Mouse (Mus musculus) heart, embryonic 11.5 days (tissue): ENCODE data around the gene Atad5. TPM values are rescaled to one million over a fixed set of nuclear protein-coding genes. Genes with fewer than 3 reads are reported as not detected.

ENCODE experiments used
- ATAC-seq: fragments of 200-750 bp; cut with Nextera tagmentation; replicated peaks from 2 replicates; pipeline ENCODE4 v1.8.0; 2017; ENCODE audit warnings: moderate library complexity; ENCODE audit not compliant: insufficient number of reproducible peaks, low FRiP score, low TSS enrichment
- H3K27ac ChIP-seq: fragments of 300-500 bp; sonication (generic); 2 replicates; pipeline ENCODE4 v1.5.1; 2014; ENCODE audit warnings: mild to moderate bottlenecking, low read depth, low read length
- H3K27me3 ChIP-seq: fragments of 300-500 bp; sonication (generic); 2 replicates; pipeline ENCODE4 v1.6.1; 2014; ENCODE audit warnings: mild to moderate bottlenecking, low read length, mixed read lengths; ENCODE audit not compliant: control insufficient read depth, insufficient read depth
- H3K36me3 ChIP-seq: fragments of 300-500 bp; sonication (generic); 2 replicates; pipeline ENCODE4 v1.6.1; 2014; ENCODE audit warnings: mild to moderate bottlenecking, low read length, moderate library complexity, mixed read lengths; ENCODE audit not compliant: control insufficient read depth, insufficient read depth
- H3K4me1 ChIP-seq: fragments of 300-500 bp; sonication (generic); 2 replicates; pipeline ENCODE4 v1.6.1; 2014; ENCODE audit warnings: low read length; ENCODE audit not compliant: control insufficient read depth, insufficient read depth
- H3K4me2 ChIP-seq: fragments of 300-500 bp; sonication (generic); 2 replicates; pipeline ENCODE4 v1.6.1; 2014; ENCODE audit warnings: mild to moderate bottlenecking, moderate library complexity
- H3K4me3 ChIP-seq: fragments of 300-500 bp; sonication (generic); 2 replicates; pipeline ENCODE4 v1.5.1; 2014; ENCODE audit warnings: low read depth, low read length
- H3K9ac ChIP-seq: fragments of 300-500 bp; sonication (generic); 2 replicates; pipeline ENCODE4 v1.6.1; 2014; ENCODE audit warnings: mild to moderate bottlenecking, low read depth, low read length, moderate library complexity
- H3K9me3 ChIP-seq: fragments of 300-500 bp; sonication (generic); replicated peaks from 2 replicates; pipeline ENCODE4 v1.6.1; 2016; ENCODE audit warnings: low read length; ENCODE audit not compliant: control insufficient read depth
- WGBS: fragments of 180-500 bp; shearing (Covaris S2); extraction: QIAGEN DNeasy Blood & Tissue Kit; methylation state at CpG from one replicate; pipeline ENCODE4 v1.1.7; 2014; ENCODE audit not compliant: insufficient replicate concordance; 5-methylcytosine and 5-hydroxymethylcytosine counted together
- polyA plus RNA-seq: library from polyadenylated mRNA; unstranded; fragments of >200 nt; fragmentation: Nextera tagmentation; extraction: Ambion mirVana; gene quantifications from 2 replicates; pipeline ENCODE4 v1.2.1, GENCODE M21; 2014

Gene Atad5
- polyA plus RNA-seq, 1 experiment from 2014 or later: 8.9 TPM

- Histone ChIP-seq H3K9me3 (no peaks in the 10 kb centered on the region), H3K27ac (no peak overlapping the region), H3K36me3 (peaks cover 20% of the 10 kb centered on the region), H3K4me2 (no peak overlapping the region), H3K4me3 (no peak overlapping the region), H3K9ac (no peak overlapping the region), H3K27me3 (no peaks in the 10 kb centered on the region), H3K4me1 (no peaks in the 10 kb centered on the region)
- 91% methylated on average over 11 of the region's 11 CpGs for WGBS
- no peak for ATAC-seq
Measured at GRCm38 (mm10) chr11:80135954-80136683, 46.9 kb downstream of the Atad5 start.

GRCm38 (mm10) chr11:80136786-80137185, 47.6 kb downstream of the Atad5 start:
- peaks cover 20% of the 10 kb centered on the region for H3K36me3 ChIP-seq
- 90% methylated on average over 13 of the region's 13 CpGs for WGBS

GRCm38 (mm10) chr11:80137773-80138172, 48.6 kb downstream of the Atad5 start:
- Histone ChIP-seq H3K4me2 (no peak overlapping the region), H3K4me3 (no peak overlapping the region), H3K4me1 (0 out of 2 replicates have a peak, but pooled peaks cover under 1% of the 10 kb centered on the region), H3K27ac (no peak overlapping the region), H3K9me3 (no peaks in the 10 kb centered on the region), H3K36me3 (peaks cover 15% of the 10 kb centered on the region), H3K9ac (no peak overlapping the region), H3K27me3 (no peaks in the 10 kb centered on the region)
- 89% methylated on average over 5 of the region's 5 CpGs for WGBS
- ATAC-seq: no peak

More at GRCm38 (mm10) chr11:80136786-80137185, 47.6 kb downstream of the Atad5 start:
- Histone ChIP-seq H3K9ac (no peak overlapping the region), H3K27me3 (no peaks in the 10 kb centered on the region), H3K4me3 (no peak overlapping the region), H3K4me2 (no peak overlapping the region), H3K27ac (no peak overlapping the region), H3K4me1 (no peaks in the 10 kb centered on the region), H3K9me3 (no peaks in the 10 kb centered on the region)
- no peak for ATAC-seq

GRCm38 (mm10) chr11:80141825-80142521, 52.8 kb downstream of the Atad5 start, which contains the start of gene Tefm:
Gene Tefm, minus strand, starts transcription at chr11:80142175.
- under 1% methylated on average over 40 of the region's 40 CpGs for WGBS
- peak; percentile 72 for ATAC-seq

GRCm38 (mm10) chr11:80142872-80143271, 53.7 kb downstream of the Atad5 start:
- WGBS: 37% methylated on average over 8 of the region's 8 CpGs
- H3K9ac ChIP-seq: no peak overlapping the region
- no peak for ATAC-seq
- H3K36me3 ChIP-seq: 0 out of 2 replicates have a peak, but pooled peaks cover 2% of the 10 kb centered on the region
- peak overlapping the region; percentile 68 for H3K4me2 ChIP-seq
- no peaks in the 10 kb centered on the region for H3K27me3 ChIP-seq
- H3K9me3 ChIP-seq: no peaks in the 10 kb centered on the region
- H3K27ac ChIP-seq: no peak overlapping the region
- H3K4me3 ChIP-seq: peak overlapping the region; percentile 77
- 0 out of 2 replicates have a peak, but pooled peaks cover 2% of the 10 kb centered on the region for H3K4me1 ChIP-seq

More at GRCm38 (mm10) chr11:80141825-80142521, 52.8 kb downstream of the Atad5 start, which contains the start of gene Tefm:
- H3K27me3 ChIP-seq: no peaks in the 10 kb centered on the region
- peak within 1 kb of the TSS; percentile 76 for H3K27ac ChIP-seq
- 0 out of 2 replicates have a peak, but pooled peaks cover 6% of the 10 kb centered on the region for H3K36me3 ChIP-seq
- H3K4me1 ChIP-seq: 0 out of 2 replicates have a peak, but pooled peaks cover 2% of the 10 kb centered on the region
- peak within 1 kb of the TSS; percentile 68 for H3K4me2 ChIP-seq
- H3K9ac ChIP-seq: peak within 1 kb of the TSS; percentile 88
- peak within 1 kb of the TSS; percentile 77 for H3K4me3 ChIP-seq
- H3K9me3 ChIP-seq: no peaks in the 10 kb centered on the region

GRCm38 (mm10) chr11:80145787-80146275, 56.6 kb downstream of the Atad5 start:
- Histone ChIP-seq H3K4me1 (0 out of 2 replicates have a peak, but pooled peaks cover 2% of the 10 kb centered on the region), H3K4me3 (no peak overlapping the region), H3K27me3 (no peaks in the 10 kb centered on the region), H3K27ac (no peak overlapping the region), H3K9ac (no peak overlapping the region), H3K36me3 (no peaks in the 10 kb centered on the region), H3K4me2 (no peak overlapping the region), H3K9me3 (no peaks in the 10 kb centered on the region)
- ATAC-seq: no peak
- WGBS: 53% methylated on average over 10 of the region's 10 CpGs

GRCm38 (mm10) chr11:80147748-80148147, 58.5 kb downstream of the Atad5 start:
- 65% methylated on average over 6 of the region's 6 CpGs for WGBS
- Histone ChIP-seq H3K4me1 (0 out of 2 replicates have a peak, but pooled peaks cover 2% of the 10 kb centered on the region), H3K27me3 (peaks cover 8% of the 10 kb centered on the region; the same call in 1 of the 2 replicates), H3K9me3 (no peaks in the 10 kb centered on the region), H3K4me2 (no peak overlapping the region), H3K27ac (no peak overlapping the region), H3K9ac (no peak overlapping the region), H3K4me3 (no peak overlapping the region), H3K36me3 (no peaks in the 10 kb centered on the region)
- ATAC-seq: no peak

- Histone ChIP-seq H3K9ac (no peak overlapping the region), H3K36me3 (no peaks in the 10 kb centered on the region), H3K9me3 (no peaks in the 10 kb centered on the region), H3K4me2 (no peak overlapping the region), H3K4me1 (no peaks in the 10 kb centered on the region), H3K27ac (no peak overlapping the region), H3K27me3 (peaks cover 12% of the 10 kb centered on the region), H3K4me3 (no peak overlapping the region)
- no peak for ATAC-seq
- WGBS: 29% methylated on average over 1 of the region's 1 CpGs
Measured at GRCm38 (mm10) chr11:80148313-80148712, 59.1 kb downstream of the Atad5 start.
